Mouse (Mus musculus): ENCODE measurements at regions not wholly inside any gene's neighbourhood (a gene's known extent, or its start where the extent isn't known, plus 50 kb on each side); places are given as distances from the start of the nearest gene placed in this dataset.

DNA sequence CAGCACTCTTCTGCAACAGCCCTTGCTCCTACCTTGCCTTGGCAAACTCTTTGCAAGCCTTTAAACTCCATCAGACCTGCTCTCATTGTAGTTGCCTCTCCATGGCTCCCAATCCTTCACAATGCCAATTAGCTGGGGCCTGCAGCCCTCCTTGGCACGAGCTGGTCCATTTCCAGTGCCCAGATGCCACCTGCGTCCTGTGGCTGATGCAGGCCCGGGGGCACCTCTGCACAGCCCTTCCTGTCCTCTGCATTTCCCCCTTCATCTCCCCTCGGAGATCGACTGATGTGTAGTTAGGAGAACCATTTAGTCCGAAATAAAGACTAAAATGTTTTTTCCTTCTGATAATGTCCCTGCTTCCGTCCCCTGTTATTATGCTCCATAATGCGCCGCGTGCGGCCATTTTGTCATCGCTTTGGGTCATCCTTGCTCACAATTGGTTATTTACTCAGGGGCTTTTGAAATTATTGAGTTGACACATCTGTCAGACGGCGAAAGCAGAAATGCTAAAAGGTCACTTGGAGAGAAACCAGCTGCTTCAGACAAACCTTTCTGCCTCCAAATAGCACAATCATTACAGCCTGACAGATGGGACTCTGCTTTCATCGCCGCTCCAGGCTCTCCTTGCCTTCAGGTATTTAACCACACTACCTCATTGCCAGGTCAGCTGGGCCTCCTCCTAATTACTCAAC lies 250.0 kb upstream of the Fam92a start:
- DNase-seq (ENCODE audit: low spot score): peak; percentile 17

DNA sequence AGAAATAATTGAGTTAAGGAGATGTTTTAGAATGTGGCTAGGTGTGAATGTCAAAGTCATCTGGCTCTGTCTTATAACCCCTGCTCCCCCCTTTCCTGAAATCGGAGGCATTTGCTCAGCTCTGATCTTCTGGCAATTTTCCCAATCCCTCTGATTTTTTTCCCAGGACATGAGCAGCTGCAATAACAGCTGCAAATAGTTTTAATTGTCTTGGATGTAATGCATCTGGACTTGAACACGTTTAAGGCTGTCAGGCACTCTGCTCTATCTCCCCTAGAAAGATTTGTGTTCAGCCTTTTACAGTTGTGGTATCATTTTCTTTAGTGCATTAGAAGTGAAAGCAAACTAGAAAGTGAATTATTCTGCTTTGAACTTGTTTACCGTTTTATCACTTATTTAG lies 246.3 kb upstream of the Fam92a start:
- peak; percentile 17 for DNase-seq (ENCODE audit: low spot score)

DNA sequence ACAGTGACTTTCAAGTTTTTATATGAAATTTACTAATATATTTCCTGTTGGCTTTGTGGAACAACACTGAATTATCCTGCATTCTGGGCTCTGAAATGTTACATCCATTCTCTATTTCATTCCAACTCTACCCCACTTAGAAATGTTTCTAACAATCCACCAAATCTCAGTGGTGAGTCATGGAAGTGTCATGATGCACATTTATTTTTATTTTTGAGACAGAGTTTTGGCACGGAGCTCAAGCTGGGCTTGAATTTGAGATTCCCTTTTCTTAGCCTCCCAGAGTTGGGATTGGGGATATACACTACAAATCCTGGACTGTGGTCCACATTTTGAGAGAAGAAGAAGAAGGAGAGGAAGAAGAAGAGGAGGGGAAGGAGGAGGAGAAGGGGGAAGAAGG lies 223.5 kb upstream of the Fam92a start:
- DNase-seq (ENCODE audit: low spot score): no peak

DNA sequence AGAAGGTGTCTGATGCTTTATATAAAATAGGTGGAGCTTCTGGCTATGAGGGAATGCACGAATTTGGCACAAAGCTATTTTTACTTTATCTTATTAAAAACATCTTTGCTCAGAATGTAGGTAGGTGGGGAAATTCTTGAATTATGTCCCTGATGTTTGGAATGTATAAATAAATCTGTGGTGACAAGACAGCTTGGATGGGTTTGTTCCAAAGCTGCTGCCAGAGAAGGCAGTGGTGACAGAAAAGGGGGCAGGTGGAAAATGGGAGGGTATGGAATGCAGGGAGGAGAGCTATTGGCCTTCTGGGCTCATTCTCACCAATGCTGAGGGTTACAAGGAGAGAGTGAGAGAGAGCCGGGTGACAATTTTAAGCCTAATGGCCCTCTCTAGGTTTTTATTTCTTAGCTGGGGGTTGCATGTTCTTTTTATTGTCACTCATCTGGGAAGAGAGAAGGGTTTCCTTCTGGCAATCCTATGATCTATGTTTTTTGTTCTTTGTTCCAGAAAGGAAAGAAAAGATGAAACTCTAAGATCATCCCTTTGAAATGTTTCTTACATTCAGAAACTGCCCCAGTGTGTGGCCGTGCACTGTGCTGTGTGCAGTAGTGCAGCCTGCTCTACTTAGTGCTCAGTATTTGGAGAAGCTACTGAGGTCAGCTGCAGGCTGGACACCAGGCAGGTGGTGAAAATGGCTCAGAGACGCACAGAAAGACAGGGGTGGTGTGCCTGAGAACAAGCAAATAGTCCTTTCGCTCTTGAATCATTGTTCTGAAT lies 205.2 kb upstream of the Fam92a start:
- DNase-seq (ENCODE audit: low spot score): no peak

DNA sequence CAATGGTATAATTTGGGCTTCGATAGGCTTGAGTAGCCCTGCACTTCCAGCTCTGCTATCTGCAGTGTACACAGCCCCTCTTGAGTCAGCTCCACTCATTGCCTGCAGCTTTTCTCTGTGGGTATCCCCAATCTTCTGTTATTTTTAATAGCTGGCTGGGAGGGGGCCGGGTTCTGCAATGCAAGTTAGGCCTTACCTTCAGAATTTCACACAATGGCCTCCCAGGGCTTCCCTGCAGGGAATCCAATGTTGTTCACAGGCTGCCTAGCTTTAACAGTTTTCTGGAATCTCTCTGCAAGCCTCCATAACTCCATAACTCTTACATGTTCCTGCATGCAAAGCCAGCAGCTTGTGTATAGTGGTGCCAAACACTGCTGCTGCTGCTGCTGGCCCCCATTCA lies 197.7 kb upstream of the Fam92a start:
- no peak for DNase-seq (ENCODE audit: low spot score)

DNA sequence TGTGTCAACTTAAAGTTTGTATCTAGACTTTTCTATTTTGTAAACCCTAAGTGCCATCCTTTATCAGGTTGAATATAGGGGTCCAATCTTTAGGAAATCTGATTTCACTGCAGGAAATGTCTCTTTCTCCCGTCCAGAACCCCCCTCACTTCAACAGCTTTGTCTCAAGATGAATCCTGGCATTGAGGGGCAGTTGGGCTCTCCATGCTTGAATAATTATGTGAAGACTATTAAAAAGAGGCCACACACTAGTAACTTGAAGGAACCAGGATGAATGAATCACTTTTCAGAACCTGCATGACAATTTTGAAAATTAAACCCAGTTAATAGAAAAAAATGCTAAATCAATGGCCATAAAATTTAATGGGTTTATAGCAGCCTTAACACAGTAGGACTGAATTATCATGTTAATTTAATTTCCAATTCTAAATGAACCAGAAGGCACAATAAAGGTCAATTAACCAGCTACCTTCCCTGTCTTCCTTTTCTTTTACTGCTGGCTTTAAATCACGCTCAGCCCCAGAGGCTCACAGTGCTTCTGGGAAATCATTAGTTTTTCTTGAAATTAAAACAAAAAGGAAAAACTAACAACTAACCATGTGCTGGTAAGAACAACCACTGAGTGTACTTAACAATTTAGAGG lies 185.3 kb upstream of the Fam92a start:
- peak; percentile 4 for DNase-seq (ENCODE audit: low spot score)

DNA sequence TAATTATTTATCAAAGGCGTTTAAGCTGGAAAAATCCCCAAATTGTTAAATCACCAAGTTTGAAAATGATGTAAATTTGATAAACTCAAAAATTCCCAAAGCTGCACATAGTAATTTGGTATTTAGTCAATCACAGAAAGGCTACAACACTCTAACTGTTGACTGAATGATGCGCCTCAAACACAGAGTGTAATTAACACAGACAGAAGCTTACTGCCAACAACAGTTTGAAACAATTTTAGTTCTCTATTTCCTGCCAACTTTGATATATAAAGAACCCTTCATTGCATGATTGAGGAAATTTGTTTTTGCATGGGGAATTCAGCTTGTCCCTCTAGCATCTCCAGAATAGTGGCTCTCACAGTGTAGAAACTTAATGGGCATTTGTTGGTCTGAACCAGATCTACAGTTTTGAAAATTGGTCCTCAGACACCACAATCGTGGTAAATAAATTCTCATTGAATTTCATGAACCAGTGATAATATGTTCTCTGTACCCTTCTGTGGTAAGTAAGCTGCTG lies 181.6 kb upstream of the Fam92a start:
- no peak for DNase-seq (ENCODE audit: low spot score)

DNA sequence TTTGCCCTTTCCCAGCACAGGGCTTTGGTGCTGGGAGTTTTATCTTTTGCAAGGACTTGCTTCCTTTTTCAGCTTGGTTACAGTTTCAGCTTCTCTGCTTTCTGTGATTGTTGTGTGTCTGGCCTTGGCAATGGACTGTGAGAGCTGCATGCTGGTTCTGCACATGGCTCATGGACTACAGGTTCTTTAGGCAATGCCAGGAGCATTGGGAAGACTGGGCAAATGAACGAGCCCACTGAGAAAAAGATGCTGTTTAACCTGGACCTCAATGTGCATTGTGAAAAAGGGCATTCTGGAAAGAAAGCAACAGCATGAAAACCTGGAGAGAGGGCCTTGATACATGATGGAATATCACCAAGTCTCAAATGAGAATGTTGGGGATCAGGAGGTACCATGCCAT lies 167.4 kb upstream of the Fam92a start:
- no peak for DNase-seq (ENCODE audit: low spot score)

DNA sequence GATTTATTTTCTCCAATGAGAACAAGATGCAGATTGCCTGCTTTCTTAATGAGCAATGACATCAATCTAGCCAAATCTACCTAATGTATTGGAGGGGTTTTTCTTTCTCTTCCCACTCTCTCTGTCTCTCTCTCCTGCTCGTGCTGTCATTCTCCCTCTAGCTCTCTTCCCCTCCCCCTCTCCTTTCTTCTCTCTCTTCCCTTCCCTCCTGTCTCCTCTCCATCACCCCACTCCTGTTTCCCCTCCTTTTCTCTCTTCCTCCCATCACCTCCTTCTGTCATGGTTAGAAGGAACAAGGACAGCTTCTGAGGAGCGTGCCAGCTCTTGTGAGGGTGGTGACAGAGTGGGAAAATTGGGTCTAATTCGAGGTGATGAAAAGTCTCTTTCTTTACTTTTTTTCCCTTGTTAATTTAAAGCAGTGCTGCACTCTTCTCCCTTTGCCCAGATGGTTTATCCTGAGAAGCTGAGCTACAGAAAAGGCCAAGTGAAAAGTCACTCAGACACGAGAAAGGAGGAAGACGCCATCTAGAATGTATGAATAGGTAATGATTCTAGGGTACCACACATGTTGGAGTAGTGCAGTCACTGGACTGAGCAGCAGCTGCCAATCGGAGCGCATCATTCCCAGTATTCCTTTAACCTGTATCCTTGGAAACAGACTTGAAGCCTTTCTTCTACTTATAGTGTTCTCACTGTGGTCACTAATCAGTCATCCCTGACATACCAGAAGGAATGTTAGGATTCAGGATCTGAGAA lies 163.2 kb upstream of the Fam92a start:
- no peak for DNase-seq (ENCODE audit: low spot score)

DNA sequence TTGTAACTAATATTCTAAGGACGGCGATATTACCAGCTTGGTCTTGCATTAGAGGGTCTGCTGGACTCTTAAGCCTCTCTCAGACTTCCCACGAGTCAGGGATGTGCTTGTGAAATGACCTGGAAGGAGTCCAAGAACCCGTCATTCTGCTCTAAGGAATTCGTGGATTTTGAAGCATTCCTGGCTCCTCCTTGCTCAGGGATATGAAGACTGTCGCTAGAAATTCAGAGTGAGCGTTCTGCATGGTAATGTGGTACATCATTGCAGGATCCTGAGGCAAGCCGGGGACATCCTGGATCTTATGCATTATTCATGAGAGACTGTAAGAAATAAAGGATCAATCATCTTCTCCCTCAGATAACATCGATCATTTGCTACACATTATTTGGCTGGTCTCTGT lies 162.6 kb upstream of the Fam92a start:
- peak; percentile 2 for DNase-seq (ENCODE audit: low spot score)

DNA sequence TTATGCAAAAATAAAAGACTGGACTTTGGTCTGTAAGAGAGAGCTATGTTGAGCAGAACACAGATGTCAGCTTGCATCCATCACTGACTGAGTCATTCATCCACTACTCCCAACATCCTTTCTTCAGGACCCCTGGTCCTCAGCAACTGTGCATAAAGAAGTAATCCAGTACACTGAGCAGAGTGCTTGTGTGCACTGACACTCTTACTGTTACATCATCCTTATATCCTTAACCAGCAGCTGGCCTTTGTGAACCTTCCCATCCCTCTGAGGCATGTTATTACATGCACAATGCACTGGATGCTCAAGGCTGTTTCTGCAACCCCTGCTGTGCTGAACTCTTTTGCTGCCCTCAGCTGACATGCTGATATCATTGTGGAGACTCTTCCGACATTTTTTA lies 144.2 kb upstream of the Fam92a start:
- no peak for DNase-seq (ENCODE audit: low spot score)

DNA sequence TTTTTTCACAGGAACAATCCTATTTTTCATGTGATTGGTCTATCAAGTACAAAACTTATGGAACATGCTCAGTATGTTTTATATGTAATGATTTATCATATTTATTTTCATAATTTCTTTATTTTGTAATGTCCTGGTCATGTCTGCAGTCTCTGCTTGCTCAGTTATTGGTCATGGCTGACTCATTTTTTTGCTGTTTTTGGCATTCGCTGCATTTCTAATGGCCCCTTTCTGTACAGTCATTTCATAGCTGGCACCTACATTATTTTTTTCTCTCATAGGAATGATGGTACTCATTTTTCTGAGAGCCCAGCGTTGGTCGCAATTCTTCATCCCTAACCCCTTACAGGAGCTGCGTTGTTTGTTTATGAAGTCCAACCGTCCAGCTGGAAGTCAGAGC lies 136.5 kb upstream of the Fam92a start:
- no peak for DNase-seq (ENCODE audit: low spot score)

DNA sequence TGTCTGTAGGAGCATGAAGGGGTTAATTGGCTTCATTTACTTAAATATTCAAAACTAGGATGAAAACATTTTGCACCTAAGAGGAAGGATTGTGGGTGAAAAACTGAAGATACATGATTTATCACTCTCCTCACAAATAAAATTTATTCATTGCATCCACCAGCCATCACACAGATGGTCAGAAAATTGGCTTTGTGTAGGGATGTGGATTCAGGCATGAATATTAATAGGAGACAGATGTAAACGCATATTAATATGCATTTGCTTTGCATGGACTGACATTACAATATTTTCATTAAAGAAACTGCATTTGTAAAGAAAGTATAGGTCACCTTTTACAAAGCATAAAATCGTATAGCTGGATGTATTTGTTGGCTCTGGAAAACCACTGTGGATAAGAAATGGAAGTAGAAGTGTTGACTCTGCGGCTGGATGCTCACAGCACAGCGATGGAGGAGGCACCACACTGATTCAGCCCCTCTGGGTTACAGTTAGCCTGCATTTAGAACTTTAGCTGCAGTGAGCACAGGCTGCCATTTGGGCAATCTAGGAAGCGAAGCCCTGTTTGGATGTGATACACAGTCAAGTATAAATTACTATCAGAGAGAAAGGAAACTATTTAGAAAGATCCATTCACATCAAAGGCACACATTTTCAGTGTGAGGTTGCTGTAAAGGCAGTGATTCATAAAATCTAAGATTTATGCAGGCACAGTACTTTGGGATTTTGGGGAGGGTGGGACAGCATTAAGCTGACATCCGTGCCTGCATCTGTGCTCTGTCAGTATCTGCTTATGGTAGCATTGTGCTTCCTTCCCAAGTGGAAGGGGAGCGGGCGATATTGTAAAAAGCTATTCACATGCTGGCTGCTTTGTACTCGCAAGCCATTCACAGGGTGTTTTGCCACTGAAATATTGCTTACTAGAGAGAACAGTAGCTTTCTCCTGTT lies 135.1 kb upstream of the Fam92a start:
- no peak for DNase-seq (ENCODE audit: low spot score)

DNA sequence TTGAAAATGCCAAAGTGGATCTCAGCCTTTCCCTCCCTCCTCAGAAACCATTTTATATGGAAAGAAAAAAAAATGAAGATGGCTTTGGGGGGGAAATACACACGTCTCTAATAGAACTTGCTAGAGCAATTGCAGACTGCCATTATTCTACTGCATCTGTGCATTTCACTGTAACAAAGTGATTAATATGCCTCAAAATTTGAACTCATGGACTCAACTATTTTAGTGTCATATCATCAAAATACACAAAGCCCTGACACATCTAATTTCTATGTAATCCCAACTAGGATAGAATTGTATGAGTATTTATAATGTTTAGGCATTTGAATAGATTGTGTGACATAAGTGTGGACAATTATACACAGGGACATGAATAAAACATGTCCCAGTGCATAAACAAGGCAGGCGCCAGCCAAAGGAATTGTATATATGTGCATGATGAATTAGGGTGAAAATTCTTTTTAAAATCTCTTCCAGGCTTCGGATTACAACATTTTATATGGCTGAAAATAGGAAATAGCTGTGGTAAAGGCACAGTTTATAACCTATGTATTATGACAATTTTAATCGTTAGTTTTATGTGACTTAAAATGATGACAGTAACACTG lies 115.4 kb upstream of the Fam92a start:
- no peak for DNase-seq (ENCODE audit: low spot score)

DNA sequence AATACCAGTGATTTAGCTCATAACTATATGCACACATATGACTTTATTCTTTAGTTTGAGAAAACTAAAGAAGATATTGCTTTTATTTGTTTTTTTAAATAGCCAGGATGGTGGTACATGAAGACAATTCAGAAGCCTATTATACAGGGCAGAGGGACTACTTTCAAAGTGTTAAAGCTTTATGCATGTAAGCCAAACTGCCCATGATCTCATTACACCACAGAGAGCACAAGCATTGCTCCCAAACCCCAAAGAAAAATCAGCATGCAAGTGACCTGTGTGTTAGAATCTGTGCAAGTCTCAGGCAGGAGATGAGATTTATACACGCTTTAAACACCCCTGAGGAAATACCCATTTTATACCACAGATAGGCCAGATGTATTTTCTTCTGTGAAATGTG lies 114.6 kb upstream of the Fam92a start:
- DNase-seq (ENCODE audit: low spot score): no peak

DNA sequence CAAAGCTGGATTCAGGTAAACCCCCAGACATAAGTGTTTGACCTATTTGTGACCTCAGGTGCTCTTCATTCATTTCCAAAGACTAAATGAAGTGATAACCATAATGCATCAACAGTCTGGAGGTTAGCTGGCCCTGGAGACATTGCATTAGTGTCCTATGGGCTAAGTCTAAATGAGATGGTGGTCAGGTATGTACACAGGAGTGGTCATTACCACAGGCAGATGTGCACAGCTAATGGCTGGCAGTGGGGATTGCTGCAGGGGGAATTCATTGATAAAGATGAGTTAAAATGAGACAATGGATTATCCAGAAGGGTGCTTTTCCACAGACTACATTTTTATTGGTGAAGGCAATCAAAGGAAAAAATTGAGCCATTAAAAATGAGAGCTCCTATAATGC lies 114.2 kb upstream of the Fam92a start:
- DNase-seq (ENCODE audit: low spot score): no peak

DNA sequence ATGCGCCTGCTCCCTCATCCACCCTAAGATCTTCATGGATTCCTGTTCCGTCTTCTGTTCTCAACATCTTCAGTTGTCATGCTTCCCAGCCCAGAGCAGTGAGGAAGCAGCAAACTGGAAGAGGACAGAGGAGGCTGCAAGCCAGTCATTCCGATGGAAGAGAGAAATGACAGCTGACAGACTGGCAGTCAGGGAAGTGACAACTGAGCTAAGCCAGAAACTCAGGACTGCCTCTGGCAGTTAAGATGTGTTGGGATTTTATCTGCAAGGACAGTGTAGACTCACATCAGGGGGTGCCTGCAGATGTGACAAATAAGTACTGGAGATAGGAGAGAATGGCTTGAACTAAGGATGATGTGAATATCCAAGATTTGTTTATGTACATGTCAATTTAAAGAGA lies 106.1 kb upstream of the Fam92a start:
- DNase-seq (ENCODE audit: low spot score): no peak

DNA sequence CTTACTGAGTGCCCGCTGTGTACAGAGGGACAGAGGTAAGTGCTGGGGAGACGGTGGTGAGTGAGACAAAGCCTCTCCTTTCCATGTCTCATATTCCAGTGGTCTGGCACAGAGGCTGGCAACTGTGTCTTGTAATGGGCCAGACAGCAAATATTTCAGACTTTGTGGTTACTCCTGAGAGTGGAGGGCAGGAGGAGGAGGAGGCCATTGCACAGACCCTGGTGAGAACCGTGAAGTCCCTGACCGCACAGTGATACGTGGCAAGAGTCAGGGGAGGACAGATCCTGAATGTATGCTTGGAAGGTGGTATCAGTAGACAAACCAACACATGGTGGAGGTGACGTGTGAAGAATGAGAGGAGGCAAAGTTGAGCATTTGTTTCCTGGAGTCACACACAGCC lies 101.6 kb upstream of the Fam92a start:
- no peak for DNase-seq (ENCODE audit: low spot score)

DNA sequence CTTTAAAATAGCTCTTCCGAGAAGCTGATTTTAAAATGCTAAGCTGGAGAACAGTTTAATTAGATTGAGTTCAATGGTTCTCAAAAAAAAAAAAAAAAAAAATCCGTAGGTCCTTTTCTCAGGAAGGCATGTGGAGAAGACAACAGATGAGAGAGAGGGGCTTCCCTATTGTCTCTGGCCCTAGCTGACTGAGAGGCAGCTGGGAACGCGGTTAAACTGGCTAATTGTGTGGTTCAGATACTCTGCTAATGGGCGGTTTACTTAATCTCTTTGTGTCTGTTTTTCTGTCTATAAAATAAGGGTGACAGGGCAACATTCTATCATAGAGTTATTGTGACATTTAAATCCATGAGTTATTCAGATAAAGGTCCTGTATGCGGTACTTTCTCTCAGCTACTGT lies 101.1 kb upstream of the Fam92a start:
- DNase-seq (ENCODE audit: low spot score): no peak

DNA sequence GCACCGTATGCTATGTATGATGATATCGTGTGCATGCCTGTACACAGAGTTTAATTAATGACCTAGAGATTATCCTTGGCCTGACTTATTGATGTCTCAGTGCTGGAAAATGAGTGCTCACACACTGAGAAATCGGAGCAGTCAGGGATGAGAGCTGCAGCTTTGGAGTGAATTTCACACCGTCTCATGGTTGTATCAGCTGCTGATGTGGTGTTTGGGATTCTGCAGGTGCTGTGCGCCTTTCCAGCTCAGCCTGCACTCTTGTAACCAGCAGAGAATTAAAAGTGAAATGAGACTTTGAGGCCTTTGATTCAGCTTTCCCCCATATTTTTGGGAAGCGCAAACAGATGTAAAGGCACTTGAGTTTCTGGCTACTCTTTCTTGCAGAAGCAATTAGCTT lies 100.6 kb upstream of the Fam92a start:
- no peak for DNase-seq (ENCODE audit: low spot score)

DNA sequence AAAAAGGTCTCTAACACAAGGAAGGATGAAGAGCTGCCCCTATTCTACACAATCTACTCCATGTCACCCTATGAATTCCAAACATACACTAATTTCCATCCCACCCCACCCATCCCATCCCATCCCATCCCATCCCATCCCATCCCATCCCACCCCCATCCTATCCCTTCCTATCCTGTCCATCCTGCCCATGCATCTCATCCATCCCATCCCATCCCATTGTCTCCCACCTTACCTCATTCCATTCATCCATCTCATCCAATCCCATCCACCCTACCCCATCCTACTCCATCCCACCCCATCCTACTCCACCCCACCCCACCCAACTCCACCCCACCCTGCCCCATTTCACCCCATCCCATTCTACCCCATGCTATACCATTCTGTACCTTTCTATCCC lies 91.9 kb upstream of the Fam92a start:
- no peak for DNase-seq (ENCODE audit: low spot score)
